Mouse (Mus musculus) CD8-positive naive resting alpha-beta T cell, adult 2 months (primary cell): Measurements from ENCODE around the gene Ccdc172.

Experiments used
- DNase-seq, 2 experiments: peaks; one replicate each; pipeline ENCODE4 v3.0.0; 2022; ENCODE audit warnings: low read depth in 2 of 2, low spot score in 2 of 2

The Ccdc172 gene

GRCm38 (mm10) chr19:58511818-58512217, at the start of gene Ccdc172:
Ccdc172 (plus strand) TSS chr19:58511993.
- DNase-seq = no peak

DNA sequence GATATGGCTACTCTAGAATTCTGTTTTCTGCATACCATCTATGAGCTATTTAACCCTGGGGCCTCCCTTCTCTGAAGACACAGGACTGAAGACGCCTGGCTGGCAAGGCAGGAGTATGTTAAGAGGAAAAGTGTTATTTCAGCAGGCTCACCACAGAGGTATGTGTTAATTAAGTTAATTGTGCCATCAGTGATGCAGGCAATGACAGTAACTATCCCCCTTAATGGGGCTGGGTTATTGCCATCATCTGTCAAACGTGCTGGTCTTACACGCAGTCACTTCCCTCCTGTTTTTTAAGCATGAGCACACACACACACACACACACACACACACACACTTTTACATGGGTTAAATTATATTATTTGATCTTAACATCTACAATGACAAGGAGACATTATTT, 48.0 kb upstream of the Ccdc172 start:
- no peak for DNase-seq

- no peak for DNase-seq
Measured at GRCm38 (mm10) chr19:58468331-58468730, 43.5 kb upstream of the Ccdc172 start.

DNA sequence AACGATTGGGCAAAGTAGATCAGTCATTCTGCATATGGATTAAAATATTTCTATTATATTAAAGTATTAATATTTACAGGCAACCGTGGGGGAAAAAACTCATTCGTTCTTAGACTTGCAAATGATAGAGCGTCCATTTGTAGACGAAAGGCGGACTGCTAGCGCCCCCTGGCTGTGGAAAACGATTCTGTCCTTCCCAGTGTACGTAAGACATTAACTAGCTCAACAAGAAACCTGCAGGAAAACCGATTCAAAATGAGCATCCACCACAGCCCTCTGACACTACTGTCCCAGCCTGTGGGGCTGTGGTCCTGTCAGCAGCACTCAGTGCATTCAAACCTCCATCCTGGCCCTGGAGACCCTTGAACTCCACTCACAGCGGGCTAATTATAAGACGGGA, 42.4 kb upstream of the Ccdc172 start:
- DNase-seq = peak; percentile 55 to 62

GRCm38 (mm10) chr19:58474251-58474650, 37.5 kb upstream of the Ccdc172 start:
- no peak for DNase-seq

DNA sequence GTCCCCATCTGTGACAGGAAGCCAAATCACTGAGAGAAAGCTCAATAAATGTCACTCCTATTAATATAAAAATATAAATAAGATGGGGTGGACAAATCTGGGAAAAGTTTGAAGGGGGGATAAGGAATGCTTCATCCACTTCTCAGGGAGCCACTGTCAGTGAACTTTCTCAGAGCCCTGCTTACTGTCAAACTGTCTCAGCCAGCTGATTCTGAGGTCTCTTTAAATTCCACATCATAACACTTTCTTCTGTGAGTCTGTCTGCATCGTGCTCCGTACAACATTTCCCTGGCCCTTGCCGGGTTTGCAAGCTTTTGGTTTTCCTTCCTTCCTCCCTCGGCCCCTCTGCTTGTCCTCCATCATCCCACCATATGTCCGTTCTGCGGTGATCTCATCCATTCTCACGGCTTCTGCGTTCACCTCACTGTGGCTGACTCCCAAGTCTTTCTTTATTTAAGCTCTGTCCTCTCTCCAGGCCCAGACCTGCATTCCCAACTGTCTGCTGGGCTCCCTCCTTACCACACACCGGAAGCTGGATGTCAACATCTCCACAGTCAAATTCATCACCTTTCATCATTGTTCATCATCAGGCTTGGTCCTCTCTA, 29.3 kb upstream of the Ccdc172 start:
- DNase-seq = no peak

- no peak for DNase-seq
Measured at GRCm38 (mm10) chr19:58486686-58487085, 25.1 kb upstream of the Ccdc172 start.

GRCm38 (mm10) chr19:58497106-58497505, 14.7 kb upstream of the Ccdc172 start:
- no peak for DNase-seq

DNA sequence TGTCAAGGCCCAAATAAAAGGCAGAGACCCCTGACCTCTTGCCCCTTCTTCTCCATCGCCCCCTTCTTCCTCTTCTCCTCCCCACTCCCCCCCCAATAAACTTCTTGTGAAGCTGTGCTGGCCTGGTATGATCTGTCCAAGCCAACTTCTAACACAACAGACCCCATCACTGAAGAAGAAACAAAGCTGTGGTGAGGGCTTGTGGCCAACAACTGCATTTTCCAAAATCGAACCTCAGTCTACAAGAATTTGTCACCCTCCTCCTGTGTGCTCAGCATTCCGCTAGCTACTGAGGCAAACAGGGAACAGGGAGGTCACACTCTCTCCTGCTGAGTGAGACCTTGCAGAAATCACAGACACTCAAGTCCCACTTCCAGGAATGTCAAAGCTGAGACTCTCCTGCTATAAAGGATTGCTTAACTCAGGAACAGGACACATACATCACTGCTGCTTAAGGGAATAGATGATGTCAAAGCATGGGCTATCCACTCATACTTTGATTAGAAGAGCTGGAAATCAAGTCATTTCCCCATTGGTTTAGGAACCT, 12.3 kb upstream of the Ccdc172 start:
- DNase-seq = no peak

- DNase-seq = no peak
Measured at GRCm38 (mm10) chr19:58500049-58500448, 11.7 kb upstream of the Ccdc172 start.

DNA sequence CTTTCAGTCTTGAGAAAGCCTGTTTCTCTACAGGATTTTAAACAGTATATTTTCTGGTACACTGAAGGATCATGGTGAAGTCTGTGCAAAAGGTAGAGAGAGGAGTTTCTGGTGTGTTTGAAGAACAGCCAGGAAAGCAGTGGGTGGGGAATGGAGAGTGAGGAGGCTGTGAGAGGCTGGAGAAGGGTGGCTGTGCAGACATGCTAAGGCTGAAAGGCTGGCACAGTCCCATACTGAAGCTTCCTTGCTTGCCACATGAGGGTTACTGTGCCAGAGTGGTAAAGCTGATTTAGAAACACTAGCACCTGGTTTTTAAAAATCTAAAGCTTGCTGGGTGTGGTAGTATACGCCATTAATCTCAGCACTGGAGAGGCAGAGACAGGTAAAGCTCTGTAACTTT, 9.9 kb downstream of the Ccdc172 start:
- DNase-seq = no peak

GRCm38 (mm10) chr19:58523736-58524394, 12.1 kb downstream of the Ccdc172 start:
- DNase-seq = no peak

DNA sequence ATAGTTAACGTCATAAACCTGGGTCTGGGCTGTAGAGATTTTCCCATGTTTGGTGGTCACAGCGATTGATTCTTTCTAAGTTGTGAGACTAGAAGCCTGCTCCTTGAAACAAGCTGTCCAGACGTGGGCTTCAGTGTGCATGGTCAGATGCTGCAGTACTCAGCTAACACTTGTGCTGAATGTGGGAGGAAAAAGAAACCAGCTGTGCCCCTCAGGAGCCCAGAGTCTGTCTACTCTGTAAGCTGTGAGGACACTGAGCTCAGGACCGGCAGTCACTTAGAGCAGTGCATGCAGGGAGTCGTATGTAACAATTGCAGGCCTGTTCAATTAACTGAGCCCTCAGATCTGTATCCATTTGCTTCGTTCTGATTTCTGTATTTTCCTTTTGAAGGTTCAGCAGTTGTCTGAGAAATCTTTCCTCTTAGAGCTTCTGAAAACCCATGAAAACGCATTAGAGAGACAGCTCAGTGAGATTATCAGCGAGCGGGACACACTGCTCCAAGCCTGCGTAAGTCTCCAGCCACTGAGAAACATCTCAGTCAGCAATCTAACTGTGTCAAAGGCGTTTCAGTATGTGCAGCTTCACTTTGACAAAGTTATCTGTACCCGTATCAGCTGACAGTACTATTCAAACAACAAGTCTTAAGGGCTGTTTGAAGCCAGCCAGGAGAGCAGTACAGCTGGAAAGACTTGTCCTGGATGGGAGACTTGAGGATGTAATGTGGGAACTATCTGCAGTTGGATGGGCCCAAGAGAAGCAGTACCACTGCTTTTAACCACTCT, 13.9 kb downstream of the Ccdc172 start:
- DNase-seq = no peak

DNA sequence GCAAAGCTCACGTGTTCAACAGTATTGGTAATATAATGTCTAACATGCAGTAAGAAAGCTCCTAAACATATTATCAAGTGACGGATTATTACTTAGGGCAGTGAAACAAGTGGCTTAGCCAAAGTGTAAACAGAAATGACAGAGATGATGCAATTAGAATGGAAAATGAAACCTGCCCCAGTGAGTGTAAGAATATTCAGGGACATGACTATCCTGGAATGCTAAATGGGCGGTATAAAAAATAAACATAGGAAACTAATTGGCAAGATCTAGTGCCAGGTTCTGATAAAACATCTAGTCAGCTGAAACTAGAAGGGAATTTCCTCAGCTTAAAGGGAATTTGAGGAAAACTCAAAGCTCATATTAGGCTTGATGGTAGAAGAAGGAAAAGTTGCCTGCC, 21.3 kb downstream of the Ccdc172 start:
- no peak for DNase-seq

GRCm38 (mm10) chr19:58536691-58537090, 24.9 kb downstream of the Ccdc172 start:
- no peak for DNase-seq

GRCm38 (mm10) chr19:58540396-58540795, 28.6 kb downstream of the Ccdc172 start:
- no peak for DNase-seq

GRCm38 (mm10) chr19:58548367-58548766, 36.6 kb downstream of the Ccdc172 start:
- DNase-seq = no peak

GRCm38 (mm10) chr19:58550489-58550888, 38.7 kb downstream of the Ccdc172 start:
- DNase-seq = no peak

GRCm38 (mm10) chr19:58550916-58551315, 39.1 kb downstream of the Ccdc172 start:
- DNase-seq = no peak

GRCm38 (mm10) chr19:58554974-58555373, 43.2 kb downstream of the Ccdc172 start:
- no peak for DNase-seq

DNA sequence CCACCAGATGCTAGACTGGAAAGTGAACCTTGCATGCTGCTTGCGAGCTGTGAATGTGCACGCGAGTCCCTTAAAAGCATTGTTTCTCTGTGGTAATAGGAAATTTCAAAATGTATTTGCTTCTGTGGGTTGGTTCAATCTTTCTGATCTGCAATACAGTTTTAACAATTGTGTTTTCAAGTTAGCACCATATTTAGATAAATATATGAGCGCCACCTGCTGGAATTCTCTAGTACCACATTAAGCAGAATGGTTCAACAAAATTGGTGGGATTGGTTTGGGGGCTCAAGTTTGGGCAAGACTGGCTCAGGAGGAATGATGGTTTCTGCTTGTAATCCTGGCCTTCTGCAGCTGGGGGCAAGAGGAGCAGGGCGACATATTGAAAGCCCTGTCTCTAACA, 46.6 kb downstream of the Ccdc172 start:
- peak in 1 of 2 experiments; percentile 7 for DNase-seq

DNA sequence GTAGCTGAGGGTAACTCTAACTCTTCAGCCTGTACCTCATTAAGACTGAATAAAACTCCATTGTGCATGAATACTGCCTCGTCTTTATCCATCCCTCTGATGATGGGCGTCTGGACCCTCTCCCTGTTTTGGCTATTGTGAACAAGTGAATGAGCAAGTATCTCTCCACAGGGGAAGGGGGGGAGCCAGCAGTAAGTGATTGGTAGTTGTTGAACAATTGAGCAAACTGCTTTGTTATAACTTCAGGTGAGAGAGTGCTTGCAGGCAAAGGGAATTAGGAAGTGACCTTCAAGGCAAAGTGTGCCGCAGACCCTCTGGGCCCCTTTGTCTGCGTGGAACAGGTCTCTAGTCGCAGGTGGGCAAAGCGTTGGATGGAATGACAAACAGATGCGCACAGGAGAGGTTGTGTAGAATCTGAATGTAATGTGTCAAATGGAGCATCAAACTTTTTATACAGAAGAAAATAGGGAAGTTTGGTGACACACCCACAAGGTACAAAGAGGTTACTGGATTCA, 50.6 kb downstream of the Ccdc172 start:
- no peak for DNase-seq
